Mouse (Mus musculus) hindlimb bud, embryonic 11.5 days (tissue): ENCODE data around the gene Gm10190.
"Not testable (repeated sequence)": the region's sequence is repeated elsewhere in the genome, so short reads cannot be mapped to it uniquely, and the experiment has no call there.

Experiments used
- DNase-seq: peaks from one replicate; pipeline ENCODE4 v3.0.0-alpha.2; 2012; ENCODE audit warnings: low read depth, low spot score; ENCODE audit errors: extremely low spot score

Gm10190 gene

GRCm38 (mm10) chr17:80372989-80373725 is at the start of gene Gm10190:
Gene Gm10190 (minus strand): TSS chr17:80373541.
- no peak for DNase-seq

GRCm38 (mm10) chr17:80420998-80421397 is 47.7 kb upstream of the Gm10190 start:
- no peak for DNase-seq

GRCm38 (mm10) chr17:80418572-80419210 is 45.4 kb upstream of the Gm10190 start:
- DNase-seq, result no peak

- no peak for DNase-seq
These were observed 37.8 kb upstream of the Gm10190 start for GRCm38 (mm10) chr17:80411182-80411581.

GRCm38 (mm10) chr17:80398243-80398642 is 24.9 kb upstream of the Gm10190 start:
- no peak for DNase-seq

- no peak for DNase-seq
These were observed 18.4 kb upstream of the Gm10190 start for GRCm38 (mm10) chr17:80391423-80392403.

GRCm38 (mm10) chr17:80390024-80390423 is 16.7 kb upstream of the Gm10190 start:
- DNase-seq, result no peak

- DNase-seq, result no peak
These were observed 12.3 kb upstream of the Gm10190 start for GRCm38 (mm10) chr17:80385671-80386070.

- not testable (repeated sequence) for DNase-seq
These were observed 5.0 kb upstream of the Gm10190 start for GRCm38 (mm10) chr17:80378386-80378785.

- DNase-seq, result no peak
These were observed 370 bp upstream of the Gm10190 start for GRCm38 (mm10) chr17:80373726-80374096.

GRCm38 (mm10) chr17:80368606-80369005 is 4.7 kb downstream of the Gm10190 start:
- DNase-seq, result no peak

GRCm38 (mm10) chr17:80367276-80367675 is 6.1 kb downstream of the Gm10190 start:
- DNase-seq, result no peak

GRCm38 (mm10) chr17:80360245-80360644 is 13.1 kb downstream of the Gm10190 start:
- no peak for DNase-seq

GRCm38 (mm10) chr17:80347234-80347633 is 26.1 kb downstream of the Gm10190 start:
- DNase-seq, result no peak

- DNase-seq, result no peak
These were observed 26.7 kb downstream of the Gm10190 start for GRCm38 (mm10) chr17:80346591-80347125.

GRCm38 (mm10) chr17:80345277-80345676 is 28.1 kb downstream of the Gm10190 start:
- DNase-seq, result no peak

- DNase-seq, result no peak
These were observed 41.0 kb downstream of the Gm10190 start for GRCm38 (mm10) chr17:80332386-80332785.

- DNase-seq, result no peak
These were observed 46.9 kb downstream of the Gm10190 start for GRCm38 (mm10) chr17:80326431-80326830.

GRCm38 (mm10) chr17:80325456-80325855 is 47.9 kb downstream of the Gm10190 start:
- DNase-seq, result no peak

- DNase-seq, result no peak
These were observed 48.8 kb downstream of the Gm10190 start for GRCm38 (mm10) chr17:80324521-80324920.

GRCm38 (mm10) chr17:80323658-80324057 is 49.7 kb downstream of the Gm10190 start:
- no peak for DNase-seq
